Mouse (Mus musculus): ENCODE measurements around the gene Abhd10.

Abhd10 gene

GRCm38 (mm10) chr16:45724742-45725102 lies 18.0 kb downstream of the Abhd10 start:
- peak; percentile 26 for DNase-seq (ENCODE audit: low spot score)

GRCm38 (mm10) chr16:45724061-45724741 lies 18.6 kb downstream of the Abhd10 start, which contains the start of gene Tagln3:
Tagln3 (minus strand) TSS chr16:45724608.
- peak; percentile 50 for DNase-seq (ENCODE audit: low spot score)

GRCm38 (mm10) chr16:45723172-45723901 lies 19.4 kb downstream of the Abhd10 start:
- no peak for DNase-seq (ENCODE audit: low spot score)

GRCm38 (mm10) chr16:45722460-45722951 lies 20.2 kb downstream of the Abhd10 start:
- DNase-seq (ENCODE audit: low spot score) = peak; percentile 48

- no peak for DNase-seq (ENCODE audit: low spot score)
Observed at GRCm38 (mm10) chr16:45720022-45720630, 22.6 kb downstream of the Abhd10 start.

- no peak for DNase-seq (ENCODE audit: low spot score)
Observed at GRCm38 (mm10) chr16:45718296-45718695, 24.5 kb downstream of the Abhd10 start.

GRCm38 (mm10) chr16:45714489-45715150 lies 28.1 kb downstream of the Abhd10 start:
- DNase-seq (ENCODE audit: low spot score) = no peak

- DNase-seq (ENCODE audit: low spot score) = no peak
Observed at GRCm38 (mm10) chr16:45713878-45714277, 28.9 kb downstream of the Abhd10 start.

- DNase-seq (ENCODE audit: low spot score) = no peak
Observed at GRCm38 (mm10) chr16:45713261-45713660, 29.5 kb downstream of the Abhd10 start.

GRCm38 (mm10) chr16:45711263-45711662 lies 31.5 kb downstream of the Abhd10 start:
- DNase-seq (ENCODE audit: low spot score) = no peak

GRCm38 (mm10) chr16:45699301-45699700 lies 43.5 kb downstream of the Abhd10 start:
- DNase-seq (ENCODE audit: low spot score) = no peak

GRCm38 (mm10) chr16:45697996-45698395 lies 44.8 kb downstream of the Abhd10 start:
- no peak for DNase-seq (ENCODE audit: low spot score)

- DNase-seq (ENCODE audit: low spot score) = no peak
Observed at GRCm38 (mm10) chr16:45695445-45696160, 47.2 kb downstream of the Abhd10 start.

GRCm38 (mm10) chr16:45693558-45693957 lies 49.2 kb downstream of the Abhd10 start, which contains the start of gene Tmprss7:
Tmprss7 (minus strand) TSS chr16:45693658.
- DNase-seq (ENCODE audit: low spot score) = no peak

- no peak for DNase-seq (ENCODE audit: low spot score)
Observed at GRCm38 (mm10) chr16:45692851-45693250, 49.9 kb downstream of the Abhd10 start.

GRCm38 (mm10) chr16:45690178-45690577 lies 52.6 kb downstream of the Abhd10 start:
- DNase-seq (ENCODE audit: low spot score) = no peak

GRCm38 (mm10) chr16:45686833-45687232 lies 55.9 kb downstream of the Abhd10 start:
- DNase-seq (ENCODE audit: low spot score) = no peak

- DNase-seq (ENCODE audit: low spot score) = no peak
Observed at GRCm38 (mm10) chr16:45685295-45685694, 57.5 kb downstream of the Abhd10 start.

GRCm38 (mm10) chr16:45684815-45685214 lies 57.9 kb downstream of the Abhd10 start:
- DNase-seq (ENCODE audit: low spot score) = no peak

All from layer of hippocampus, adult 9-10 months (tissue).